Mouse (Mus musculus): Measurements from ENCODE around the gene Pdp2.

DNA sequence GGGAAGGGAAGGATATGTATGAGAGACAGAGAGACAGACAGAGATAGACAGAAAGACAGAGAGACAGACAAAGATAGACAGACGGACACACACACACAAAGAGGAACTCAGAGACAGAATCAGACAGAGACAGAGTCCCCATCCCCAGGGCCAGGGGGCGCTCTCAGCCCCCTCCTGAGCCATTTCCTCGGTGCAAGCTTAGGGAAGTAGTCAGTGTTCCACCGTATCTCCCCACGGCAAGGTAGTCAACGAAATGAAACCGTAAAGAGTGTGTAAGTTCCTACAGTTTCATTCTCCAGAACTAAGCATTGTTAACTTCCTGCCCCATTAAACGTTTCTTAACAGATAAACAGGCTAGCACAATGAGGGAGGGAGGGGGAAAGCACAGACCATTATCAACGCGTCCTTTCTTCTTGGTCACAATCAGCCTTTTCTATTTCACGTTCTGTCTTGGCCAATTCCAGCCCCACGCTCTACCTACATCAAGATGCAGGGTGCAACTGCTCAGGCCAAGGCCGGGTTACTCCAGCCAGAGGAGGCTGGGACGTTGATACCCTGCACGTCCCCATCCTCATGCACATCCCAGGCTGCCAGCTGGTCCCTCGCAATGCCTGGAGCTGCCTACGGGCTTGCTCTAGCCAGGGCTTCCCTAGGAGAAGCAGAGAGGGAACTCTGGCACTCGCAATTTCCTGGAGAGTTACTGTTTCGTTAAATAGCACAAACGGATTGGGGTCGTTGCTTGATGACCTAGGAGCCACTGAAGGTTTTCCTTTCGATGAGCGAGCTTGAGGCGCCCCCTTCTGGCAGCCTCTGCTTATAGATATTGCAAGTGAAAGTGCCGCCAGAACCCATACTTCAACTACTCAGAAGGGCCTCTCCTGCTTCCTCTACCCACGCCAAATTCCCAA, 20.6 kb upstream of the Pdp2 start:
- TF ChIP-seq POLR2AphosphoS5 (IDR thresholded peaks at IDR 0.05; ENCODE audit: borderline replicate concordance, low read depth, low read length) (no peak), MEF2A (IDR thresholded peaks at IDR 0.05; ENCODE audit: extremely low read depth, insufficient replicate concordance, low read depth, low read length, poor library complexity, severe bottlenecking) (no peak), USF1 (IDR thresholded peaks at IDR 0.05; ENCODE audit: low read depth, low read length) (no peak)
